Mouse (Mus musculus) lung, postnatal 0 days (tissue): ENCODE data around the gene Eral1. TPM values are rescaled to one million over a fixed set of nuclear protein-coding genes. Genes with fewer than 3 reads are reported as not detected.

ENCODE experiments used
- ATAC-seq: fragments of 200-750 bp; cut with Nextera tagmentation; 2 replicates; pipeline ENCODE4 v1.8.0; 2017; ENCODE audit warnings: moderate library complexity
- DNase-seq: peaks from one replicate; pipeline ENCODE4 v3.0.0-alpha.2; 2016; ENCODE audit warnings: low spot score
- H3K27ac ChIP-seq: fragments of 300-500 bp; sonication (generic); 2 replicates; pipeline ENCODE4 v1.5.1; 2014; ENCODE audit warnings: antibody characterized with exemption, mild to moderate bottlenecking, low read length, mixed read lengths
- H3K27me3 ChIP-seq: fragments of 300-500 bp; sonication (generic); replicated peaks from 2 replicates; pipeline ENCODE4 v1.6.1; 2014; ENCODE audit warnings: low read length, mixed read lengths; ENCODE audit not compliant: insufficient read depth
- H3K36me3 ChIP-seq: fragments of 300-500 bp; sonication (generic); 2 replicates; pipeline ENCODE4 v1.6.1; 2014; ENCODE audit warnings: low read length, mixed read lengths; ENCODE audit not compliant: insufficient read depth
- H3K4me1 ChIP-seq: fragments of 300-500 bp; sonication (generic); 2 replicates; pipeline ENCODE4 v1.6.1; 2014; ENCODE audit warnings: antibody characterized with exemption, low read depth, low read length, mixed read lengths; ENCODE audit not compliant: insufficient read depth
- H3K4me2 ChIP-seq: fragments of 300-500 bp; sonication (generic); replicated peaks from 2 replicates; pipeline ENCODE4 v1.6.1; 2014; ENCODE audit warnings: low read depth, mild to moderate bottlenecking, low read length, moderate library complexity, mixed read lengths
- H3K4me3 ChIP-seq: fragments of 300-500 bp; sonication (generic); 2 replicates; pipeline ENCODE4 v1.5.1; 2014; ENCODE audit warnings: low read depth, low read length
- H3K9ac ChIP-seq: fragments of 300-500 bp; sonication (generic); replicated peaks from 2 replicates; pipeline ENCODE4 v1.6.1; 2014; ENCODE audit warnings: low read depth, mild to moderate bottlenecking
- H3K9me3 ChIP-seq: fragments of 300-500 bp; sonication (generic); 2 replicates; pipeline ENCODE4 v1.6.1; 2016; ENCODE audit warnings: low read length, mixed read lengths
- CTCF ChIP-seq: IDR thresholded peaks from 2 replicates; pipeline ENCODE4 v1.5.1; 2016; ENCODE audit warnings: antibody characterized with exemption, mild to moderate bottlenecking
- EP300 ChIP-seq: IDR thresholded peaks from 2 replicates; pipeline ENCODE4 v1.6.1; 2016; ENCODE audit warnings: antibody characterized with exemption, mild to moderate bottlenecking, control low read depth
- WGBS: fragments of 180-500 bp; shearing (Covaris S2); extraction: QIAGEN DNeasy Blood & Tissue Kit; methylation state at CpG from one replicate; pipeline ENCODE4 v1.1.7; 2014; 5-methylcytosine and 5-hydroxymethylcytosine counted together
- polyA plus RNA-seq: library from polyadenylated mRNA; unstranded; fragments of >200 nt; fragmentation: Nextera tagmentation; extraction: Ambion mirVana; gene quantifications from 2 replicates; pipeline ENCODE4 v1.2.1, GENCODE M21; 2015

Gene Eral1
- polyA plus RNA-seq, 1 experiment from 2014 or later = 17.7 TPM

DNA sequence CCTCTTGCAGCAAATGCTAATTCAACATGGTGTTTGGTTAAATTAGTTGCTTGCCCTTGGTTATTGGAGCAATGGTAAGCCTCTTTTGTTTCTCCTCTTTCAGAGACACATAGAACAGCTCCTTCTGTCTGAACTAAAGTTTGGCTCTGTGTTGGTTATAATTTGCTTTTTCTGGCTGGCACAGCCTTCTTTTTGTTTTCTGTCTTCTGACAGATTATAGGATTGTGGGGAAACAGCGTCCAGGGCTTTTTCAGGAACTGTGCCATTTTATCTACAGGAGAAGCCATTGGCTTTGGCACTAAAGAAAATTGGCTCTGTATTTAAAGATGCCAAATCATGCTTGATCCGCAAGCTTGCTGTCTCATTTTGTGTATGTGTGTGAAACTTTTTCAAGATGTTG, 33.4 kb upstream of the Eral1 start:
- no peak overlapping the region for H3K4me2 ChIP-seq
- TF ChIP-seq EP300 (no peak), CTCF (no peak)
- H3K9me3 ChIP-seq = no peaks in the 10 kb centered on the region
- peaks cover 7% of the 10 kb centered on the region; the same call in 1 of the 2 replicates for H3K4me1 ChIP-seq
- H3K27ac ChIP-seq = no peak overlapping the region
- H3K27me3 ChIP-seq = no peaks in the 10 kb centered on the region
- no peak for DNase-seq
- no peak overlapping the region for H3K9ac ChIP-seq
- no peaks in the 10 kb centered on the region for H3K36me3 ChIP-seq
- 81% methylated on average over 2 of the region's 2 CpGs for WGBS
- no peak overlapping the region for H3K4me3 ChIP-seq
- no peak for ATAC-seq

- Histone ChIP-seq H3K4me3 (no peak overlapping the region), H3K27me3 (no peaks in the 10 kb centered on the region), H3K27ac (no peak overlapping the region), H3K9me3 (no peaks in the 10 kb centered on the region), H3K4me2 (no peak overlapping the region), H3K36me3 (no peaks in the 10 kb centered on the region), H3K4me1 (no peaks in the 10 kb centered on the region), H3K9ac (no peak overlapping the region)
- no peak for ATAC-seq
- WGBS = 97% methylated on average over 5 of the region's 5 CpGs
- DNase-seq = no peak
- TF ChIP-seq CTCF (no peak), EP300 (no peak)
These were observed 24.3 kb upstream of the Eral1 start for GRCm38 (mm10) chr11:78104501-78104900.

GRCm38 (mm10) chr11:78102958-78103747, 23.0 kb upstream of the Eral1 start:
- ATAC-seq (no peak), DNase-seq (no peak)
- Histone ChIP-seq H3K4me2 (no peak overlapping the region), H3K27me3 (no peaks in the 10 kb centered on the region), H3K4me3 (no peak overlapping the region), H3K36me3 (no peaks in the 10 kb centered on the region), H3K27ac (no peak overlapping the region), H3K4me1 (no peaks in the 10 kb centered on the region), H3K9ac (no peak overlapping the region), H3K9me3 (no peaks in the 10 kb centered on the region)
- TF ChIP-seq EP300 (no peak), CTCF (peak; percentile 42)
- 68% methylated on average over 5 of the region's 5 CpGs for WGBS

- no peaks in the 10 kb centered on the region for H3K4me1 ChIP-seq
- no peaks in the 10 kb centered on the region for H3K36me3 ChIP-seq
- TF ChIP-seq CTCF = no peak
- TF ChIP-seq EP300 = no peak
- no peak for ATAC-seq
- DNase-seq = no peak
- 80% methylated on average over 5 of the region's 5 CpGs for WGBS
- H3K4me2 ChIP-seq = no peak overlapping the region
- no peak overlapping the region for H3K9ac ChIP-seq
- no peaks in the 10 kb centered on the region for H3K9me3 ChIP-seq
- no peak overlapping the region for H3K27ac ChIP-seq
- no peak overlapping the region for H3K4me3 ChIP-seq
- no peaks in the 10 kb centered on the region for H3K27me3 ChIP-seq
These were observed 22.0 kb upstream of the Eral1 start for GRCm38 (mm10) chr11:78102142-78102541.

DNA sequence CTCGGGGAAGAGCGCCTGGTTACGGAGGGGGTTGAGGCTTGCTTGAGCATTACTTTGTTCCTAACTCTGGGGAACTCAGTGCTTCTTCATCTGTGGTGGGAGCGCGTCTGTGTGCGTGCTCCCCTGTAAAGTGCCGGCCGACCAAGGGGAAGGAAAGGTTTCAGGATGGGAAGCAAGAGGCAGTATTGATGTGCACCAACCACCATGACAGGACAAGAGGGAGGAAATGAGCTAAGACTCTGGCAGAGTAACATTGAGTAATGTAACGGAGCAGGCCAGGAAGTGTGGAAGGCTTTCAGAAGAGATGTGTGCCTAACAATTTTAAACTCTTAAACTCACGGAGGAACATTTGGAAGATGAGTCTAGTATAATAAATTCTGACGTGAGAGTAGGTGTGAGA, 20.6 kb upstream of the Eral1 start:
- ATAC-seq (no peak), DNase-seq (no peak)
- Histone ChIP-seq H3K27ac (no peak overlapping the region), H3K4me3 (no peak overlapping the region), H3K4me1 (peaks cover 8% of the 10 kb centered on the region; the same call in 1 of the 2 replicates), H3K36me3 (no peaks in the 10 kb centered on the region), H3K27me3 (no peaks in the 10 kb centered on the region), H3K4me2 (no peak overlapping the region), H3K9me3 (no peaks in the 10 kb centered on the region), H3K9ac (no peak overlapping the region)
- WGBS = 67% methylated on average over 11 of the region's 11 CpGs
- TF ChIP-seq EP300 (no peak), CTCF (no peak)

DNA sequence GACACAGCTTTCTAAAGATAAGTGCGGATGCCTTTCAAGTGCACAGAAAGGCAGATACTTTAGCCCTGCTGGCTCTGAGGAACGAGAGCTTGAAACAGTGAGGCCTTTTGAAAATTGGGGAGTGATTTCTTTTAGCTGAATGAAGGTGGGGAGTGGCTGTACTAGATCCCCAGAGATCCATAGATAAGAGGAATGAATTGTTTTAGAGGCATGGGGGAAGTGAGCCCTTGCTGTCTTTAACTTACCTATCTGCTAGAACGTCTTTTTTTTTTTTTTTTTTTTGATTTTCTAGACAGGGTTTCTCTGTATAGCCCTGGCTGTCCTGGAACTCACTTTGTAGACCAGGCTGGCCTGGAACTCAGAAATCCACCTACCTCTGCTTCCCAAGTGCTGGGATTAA, 16.9 kb upstream of the Eral1 start:
- ATAC-seq (no peak), DNase-seq (no peak)
- TF ChIP-seq EP300 (no peak), CTCF (no peak)
- Histone ChIP-seq H3K9me3 (no peaks in the 10 kb centered on the region), H3K9ac (peak overlapping the region; percentile 9; the same call in 1 of the 2 replicates), H3K4me3 (no peak overlapping the region), H3K4me2 (peak overlapping the region; percentile 33), H3K27me3 (no peaks in the 10 kb centered on the region), H3K36me3 (no peaks in the 10 kb centered on the region), H3K4me1 (peaks cover 12% of the 10 kb centered on the region; the same call in 1 of the 2 replicates), H3K27ac (peak overlapping the region; percentile 20; the same call in 1 of the 2 replicates)
- 30% methylated on average over 3 of the region's 3 CpGs for WGBS
